Mouse (Mus musculus): ENCODE data around the gene Ifih1. TPM values are rescaled to one million over a fixed set of nuclear protein-coding genes. Genes with fewer than 3 reads are reported as not detected.

Ifih1 gene
- total and polyA plus RNA-seq, 2 experiments from 2014 or later, result 1.2 to 1.3 TPM

GRCm38 (mm10) chr2:62645475-62645874, 580 bp downstream of the Ifih1 start:
- Histone ChIP-seq H3K4me1 (ENCODE audit: insufficient read depth, low read length) (peaks cover 3% of the 10 kb centered on the region; the same call in 1 of the 2 replicates), H3K36me3 (ENCODE audit: insufficient read depth, low read length) (no peaks in the 10 kb centered on the region), H3K4me2 (ENCODE audit: low read depth, low read length, poor library complexity, severe bottlenecking) (peak overlapping the region; percentile 88), H3K9ac (replicated peaks; ENCODE audit: low read length, poor library complexity, severe bottlenecking) (peak overlapping the region; percentile 30; the same call in 1 of the 2 replicates), H3K27ac (ENCODE audit: low read depth, low read length) (no peak overlapping the region), H3K9me3 (ENCODE audit: low read length) (no peaks in the 10 kb centered on the region), H3K4me3 (ENCODE audit: low read depth, low read length) (peak overlapping the region; percentile 49), H3K27me3 (ENCODE audit: insufficient read depth, low read length) (no peaks in the 10 kb centered on the region)
- WGBS, result 39% methylated on average over 12 of the region's 12 CpGs
- TF ChIP-seq CTCF (IDR thresholded peaks at IDR 0.05), result no peak
- DNase-seq (ENCODE audit: low spot score) (no peak), ATAC-seq (ENCODE audit: low FRiP score) (peak; percentile 38; the same call in 1 of the 2 replicates)

- Histone ChIP-seq H3K9ac (replicated peaks; ENCODE audit: low read length, poor library complexity, severe bottlenecking) (no peak overlapping the region), H3K9me3 (ENCODE audit: low read length) (no peaks in the 10 kb centered on the region), H3K4me1 (ENCODE audit: insufficient read depth, low read length) (peaks cover 3% of the 10 kb centered on the region; the same call in 1 of the 2 replicates), H3K27ac (ENCODE audit: low read depth, low read length) (no peak overlapping the region), H3K4me2 (ENCODE audit: low read depth, low read length, poor library complexity, severe bottlenecking) (no peak overlapping the region), H3K4me3 (ENCODE audit: low read depth, low read length) (no peak overlapping the region), H3K27me3 (ENCODE audit: insufficient read depth, low read length) (no peaks in the 10 kb centered on the region), H3K36me3 (ENCODE audit: insufficient read depth, low read length) (no peaks in the 10 kb centered on the region)
- TF ChIP-seq CTCF (IDR thresholded peaks at IDR 0.05), result no peak
- DNase-seq (ENCODE audit: low spot score) (no peak), ATAC-seq (ENCODE audit: low FRiP score) (no peak)
- WGBS, result 96% methylated on average over 5 of the region's 5 CpGs
Observed at GRCm38 (mm10) chr2:62644891-62645290, 1.2 kb downstream of the Ifih1 start.

GRCm38 (mm10) chr2:62643405-62644305, 2.4 kb downstream of the Ifih1 start:
- Histone ChIP-seq H3K4me3 (ENCODE audit: low read depth, low read length) (no peak overlapping the region), H3K4me2 (ENCODE audit: low read depth, low read length, poor library complexity, severe bottlenecking) (peak overlapping the region; percentile 37), H3K9ac (replicated peaks; ENCODE audit: low read length, poor library complexity, severe bottlenecking) (0 out of 2 replicates have a peak overlapping the region, but pooled peaks have one; percentile 8), H3K36me3 (ENCODE audit: insufficient read depth, low read length) (no peaks in the 10 kb centered on the region), H3K27me3 (ENCODE audit: insufficient read depth, low read length) (no peaks in the 10 kb centered on the region), H3K27ac (ENCODE audit: low read depth, low read length) (no peak overlapping the region), H3K9me3 (ENCODE audit: low read length) (no peaks in the 10 kb centered on the region), H3K4me1 (ENCODE audit: insufficient read depth, low read length) (peaks cover 3% of the 10 kb centered on the region; the same call in 1 of the 2 replicates)
- peak; percentile 79 for TF ChIP-seq CTCF (IDR thresholded peaks at IDR 0.05)
- ATAC-seq (ENCODE audit: low FRiP score) (no peak), DNase-seq (ENCODE audit: low spot score) (peak; percentile 64)
- WGBS, result 49% methylated on average over 21 of the region's 21 CpGs

- no peaks in the 10 kb centered on the region for H3K9me3 ChIP-seq (ENCODE audit: low read length)
- H3K4me1 ChIP-seq (ENCODE audit: insufficient read depth, low read length), result no peaks in the 10 kb centered on the region
- H3K9ac ChIP-seq (replicated peaks; ENCODE audit: low read length, poor library complexity, severe bottlenecking), result no peak overlapping the region
- H3K36me3 ChIP-seq (ENCODE audit: insufficient read depth, low read length), result no peaks in the 10 kb centered on the region
- H3K4me2 ChIP-seq (ENCODE audit: low read depth, low read length, poor library complexity, severe bottlenecking), result no peak overlapping the region
- DNase-seq (ENCODE audit: low spot score), result no peak
- no peak for ATAC-seq (ENCODE audit: low FRiP score)
- no peak overlapping the region for H3K27ac ChIP-seq (ENCODE audit: low read depth, low read length)
- no peak overlapping the region for H3K4me3 ChIP-seq (ENCODE audit: low read depth, low read length)
- 96% methylated on average over 2 of the region's 2 CpGs for WGBS
- no peak for TF ChIP-seq CTCF (IDR thresholded peaks at IDR 0.05)
- no peaks in the 10 kb centered on the region for H3K27me3 ChIP-seq (ENCODE audit: insufficient read depth, low read length)
Observed at GRCm38 (mm10) chr2:62639869-62640268, 6.2 kb downstream of the Ifih1 start.

GRCm38 (mm10) chr2:62630446-62630845, 15.6 kb downstream of the Ifih1 start:
- Histone ChIP-seq H3K27me3 (ENCODE audit: insufficient read depth, low read length) (no peaks in the 10 kb centered on the region), H3K4me1 (ENCODE audit: insufficient read depth, low read length) (no peaks in the 10 kb centered on the region), H3K4me3 (ENCODE audit: low read depth, low read length) (no peak overlapping the region), H3K27ac (ENCODE audit: low read depth, low read length) (no peak overlapping the region), H3K9me3 (ENCODE audit: low read length) (no peaks in the 10 kb centered on the region), H3K9ac (replicated peaks; ENCODE audit: low read length, poor library complexity, severe bottlenecking) (no peak overlapping the region), H3K4me2 (ENCODE audit: low read depth, low read length, poor library complexity, severe bottlenecking) (no peak overlapping the region), H3K36me3 (ENCODE audit: insufficient read depth, low read length) (no peaks in the 10 kb centered on the region)
- WGBS, result 23% methylated on average over 6 of the region's 6 CpGs
- peak; percentile 82 for TF ChIP-seq CTCF (IDR thresholded peaks at IDR 0.05)
- ATAC-seq (ENCODE audit: low FRiP score) (peak; percentile 31; the same call in 1 of the 2 replicates), DNase-seq (ENCODE audit: low spot score) (peak; percentile 85)

GRCm38 (mm10) chr2:62628356-62628755, 17.7 kb downstream of the Ifih1 start:
- no peak overlapping the region for H3K4me2 ChIP-seq (ENCODE audit: low read depth, low read length, poor library complexity, severe bottlenecking)
- WGBS, result 94% methylated on average over 5 of the region's 5 CpGs
- no peak overlapping the region for H3K9ac ChIP-seq (replicated peaks; ENCODE audit: low read length, poor library complexity, severe bottlenecking)
- no peak for TF ChIP-seq CTCF (IDR thresholded peaks at IDR 0.05)
- H3K36me3 ChIP-seq (ENCODE audit: insufficient read depth, low read length), result no peaks in the 10 kb centered on the region
- DNase-seq (ENCODE audit: low spot score) (no peak), ATAC-seq (ENCODE audit: low FRiP score) (no peak)
- no peak overlapping the region for H3K27ac ChIP-seq (ENCODE audit: low read depth, low read length)
- H3K9me3 ChIP-seq (ENCODE audit: low read length), result no peaks in the 10 kb centered on the region
- H3K4me3 ChIP-seq (ENCODE audit: low read depth, low read length), result no peak overlapping the region
- H3K27me3 ChIP-seq (ENCODE audit: insufficient read depth, low read length), result no peaks in the 10 kb centered on the region
- H3K4me1 ChIP-seq (ENCODE audit: insufficient read depth, low read length), result no peaks in the 10 kb centered on the region

All from midbrain, postnatal 0 days (tissue).